22 mouse cellular contexts compared by ENCODE assay signal in the genomic region with DNA sequence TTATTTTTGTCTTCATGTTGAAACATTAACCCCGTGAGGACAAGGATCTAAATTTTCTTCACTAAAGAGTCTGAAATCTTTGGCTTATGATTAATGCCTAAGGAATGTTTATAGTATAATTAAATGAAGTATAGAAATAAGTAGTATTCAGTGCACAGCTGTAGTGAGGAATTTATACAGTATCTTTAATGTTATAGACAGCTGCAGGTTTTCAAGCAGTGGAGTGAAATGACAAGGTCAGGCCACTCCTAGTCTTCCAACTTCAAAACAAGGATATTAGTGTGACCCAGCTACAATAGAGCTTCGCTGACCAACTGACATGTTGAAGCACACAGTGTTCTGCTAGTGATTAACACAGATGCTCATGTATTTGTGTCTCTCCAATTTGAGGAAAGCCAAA.
DNase-seq lines count a peak whose midpoint lies in the region; ATAC-seq and TF ChIP-seq lines count a peak whose summit lies in the region.
"Had no signal": no experiment of that assay in that cellular context is flagged by ENCODE, and none has a peak within 500 bp of the region (broad histone marks: within the 10 kb centered on the region; RNA-seq: fewer than 3 reads in every experiment).

No protein-coding gene starts in this region.

- H3K4me3 ChIP-seq in kidney, embryonic 14.5 days (ENCODE audit: low read length), result no peak overlapping the region
- H3K4me3 ChIP-seq in kidney, postnatal 0 days (replicated peaks; ENCODE audit: low read depth, low read length), result no peak overlapping the region
- no peak overlapping the region for H3K4me3 ChIP-seq in lung, postnatal 0 days (ENCODE audit: low read depth, low read length)
- H3K4me3 ChIP-seq: embryonic facial prominence, embryonic 13.5 days; forebrain, embryonic 10.5 days; forebrain, embryonic 13.5 days; gastrocnemius, adult 2 months; hindbrain, embryonic 12.5 days; hindbrain, embryonic 15.5 days had no signal

- H3K27ac ChIP-seq in kidney, embryonic 14.5 days (ENCODE audit: low read depth, low read length), result no peak overlapping the region
- H3K27ac ChIP-seq in kidney, postnatal 0 days, result no peak overlapping the region
- H3K27ac ChIP-seq in lung, postnatal 0 days (ENCODE audit: low read length), result no peak overlapping the region
- H3K27ac ChIP-seq: embryonic facial prominence, embryonic 13.5 days; forebrain, embryonic 10.5 days; forebrain, embryonic 13.5 days; gastrocnemius, adult 2 months; hindbrain, embryonic 12.5 days; hindbrain, embryonic 15.5 days had no signal

- TF ChIP-seq EP300 in lung, postnatal 0 days (IDR thresholded peaks at IDR 0.05), result no peak

- 0 out of 2 replicates have a peak, but pooled peaks have one; percentile 28 for ATAC-seq in kidney, embryonic 14.5 days (ENCODE audit: low FRiP score, low TSS enrichment)
- ATAC-seq in kidney, postnatal 0 days (replicated peaks; ENCODE audit: low FRiP score, low read depth), result no peak; the same call in 1 of the 2 replicates
- ATAC-seq in lung, postnatal 0 days, result no peak
- ATAC-seq: CD4-positive, CD25-positive, alpha-beta regulatory T cell, adult 4 months; forebrain, embryonic 13.5 days; forebrain, embryonic 16.5 days had no signal

- no peaks in the 10 kb centered on the region for H3K36me3 ChIP-seq in kidney, embryonic 14.5 days (ENCODE audit: control insufficient read depth, insufficient read depth, low read length)
- H3K36me3 ChIP-seq in kidney, postnatal 0 days (ENCODE audit: insufficient read depth, low read length), result no peaks in the 10 kb centered on the region
- no peaks in the 10 kb centered on the region for H3K36me3 ChIP-seq in lung, postnatal 0 days (ENCODE audit: insufficient read depth, low read length)
- H3K36me3 ChIP-seq: embryonic facial prominence, embryonic 13.5 days; forebrain, embryonic 10.5 days; hindbrain, embryonic 12.5 days; hindbrain, embryonic 15.5 days had no signal

- no peak for DNase-seq in kidney, adult 9 months
- DNase-seq in kidney, postnatal 0 days (ENCODE audit: low spot score), result peak; percentile 53
- no peak for DNase-seq in kidney, postnatal 25 days
- peak; percentile 9 for DNase-seq in lung, postnatal 0 days (ENCODE audit: low spot score)
- DNase-seq in lung, postnatal 25 days (ENCODE audit: low spot score), result no peak
- DNase-seq: adrenal gland, adult 2 months; adrenal gland, postnatal 14 days; cerebellum, adult 11 months; cerebellum, adult 2 months; cerebellum, adult 9-11 months; cerebellum, postnatal 25 days; gastrocnemius, adult 2 months; gastrocnemius, postnatal 14 days had no signal

- no peak for TF ChIP-seq CTCF in kidney, postnatal 0 days (IDR thresholded peaks at IDR 0.05; ENCODE audit: low read depth)
- TF ChIP-seq CTCF in lung, postnatal 0 days (IDR thresholded peaks at IDR 0.05), result no peak

- 50% methylated on average over 2 of the region's 2 CpGs for WGBS in kidney, embryonic 14.5 days
- 59% methylated on average over 2 of the region's 2 CpGs for WGBS in kidney, postnatal 0 days
- 41% methylated on average over 2 of the region's 2 CpGs for WGBS in lung, postnatal 0 days

- H3K4me2 ChIP-seq in kidney, embryonic 14.5 days (replicated peaks; ENCODE audit: low read depth, low read length), result no peak overlapping the region
- H3K4me2 ChIP-seq in kidney, postnatal 0 days (ENCODE audit: low read length), result no peak overlapping the region
- H3K4me2 ChIP-seq in lung, postnatal 0 days (replicated peaks; ENCODE audit: low read depth, low read length), result no peak overlapping the region
- H3K4me2 ChIP-seq: embryonic facial prominence, embryonic 13.5 days; forebrain, embryonic 13.5 days; heart, embryonic 11.5 days; hindbrain, embryonic 12.5 days; hindbrain, embryonic 15.5 days had no signal

- H3K9ac ChIP-seq in kidney, embryonic 14.5 days (ENCODE audit: low read depth, low read length), result no peak overlapping the region
- no peak overlapping the region for H3K9ac ChIP-seq in kidney, postnatal 0 days (ENCODE audit: low read depth, low read length)
- H3K9ac ChIP-seq in lung, postnatal 0 days (replicated peaks; ENCODE audit: low read depth), result no peak overlapping the region
- H3K9ac ChIP-seq: embryonic facial prominence, embryonic 13.5 days; forebrain, embryonic 13.5 days; hindbrain, embryonic 12.5 days; hindbrain, embryonic 15.5 days had no signal

- no peaks in the 10 kb centered on the region for H3K4me1 ChIP-seq in kidney, embryonic 14.5 days (ENCODE audit: control insufficient read depth, insufficient read depth, low read length)
- 0 out of 2 replicates have a peak, but pooled peaks cover 3% of the 10 kb centered on the region for H3K4me1 ChIP-seq in kidney, postnatal 0 days (replicated peaks; ENCODE audit: insufficient read depth, low read length)
- no peaks in the 10 kb centered on the region for H3K4me1 ChIP-seq in lung, postnatal 0 days (ENCODE audit: insufficient read depth, low read depth, low read length)
- H3K4me1 ChIP-seq: embryonic facial prominence, embryonic 13.5 days; forebrain, embryonic 10.5 days; forebrain, embryonic 13.5 days; hindbrain, embryonic 12.5 days; hindbrain, embryonic 15.5 days had no signal

- H3K9me3 ChIP-seq in kidney, embryonic 14.5 days (ENCODE audit: control insufficient read depth, low read length), result no peaks in the 10 kb centered on the region
- no peaks in the 10 kb centered on the region for H3K9me3 ChIP-seq in kidney, postnatal 0 days (replicated peaks; ENCODE audit: low read length)
- no peaks in the 10 kb centered on the region for H3K9me3 ChIP-seq in lung, postnatal 0 days (ENCODE audit: low read length)
- H3K9me3 ChIP-seq: embryonic facial prominence, embryonic 13.5 days; forebrain, embryonic 10.5 days; forebrain, embryonic 13.5 days; hindbrain, embryonic 12.5 days; hindbrain, embryonic 15.5 days had no signal

- no peaks in the 10 kb centered on the region for H3K27me3 ChIP-seq in kidney, embryonic 14.5 days (ENCODE audit: control insufficient read depth, insufficient read depth, low read length)
- no peaks in the 10 kb centered on the region for H3K27me3 ChIP-seq in kidney, postnatal 0 days (ENCODE audit: insufficient read depth, low read length)
- H3K27me3 ChIP-seq in lung, postnatal 0 days (replicated peaks; ENCODE audit: insufficient read depth, low read length), result no peaks in the 10 kb centered on the region
- H3K27me3 ChIP-seq: embryonic facial prominence, embryonic 13.5 days; forebrain, embryonic 13.5 days; hindbrain, embryonic 12.5 days; hindbrain, embryonic 15.5 days had no signal

Comparison
In these comparisons a context has a peak if more than half of its experiments do, and no peak if none do; other contexts are left out.
1. DNase-seq: peak in kidney, postnatal 0 days (single experiment) and lung, postnatal 0 days (single experiment); none in kidney, adult 9 months (single experiment), kidney, postnatal 25 days (0 of 2) and lung, postnatal 25 days (single experiment).